Mouse (Mus musculus): ENCODE results near the gene Trpc1. TPM values are rescaled to one million over a fixed set of nuclear protein-coding genes. Genes with fewer than 3 reads are reported as not detected.

The Trpc1 gene
- polyA plus RNA-seq, 1 experiment from 2014 or later, result not detected

- no peaks in the 10 kb centered on the region for H3K36me3 ChIP-seq (ENCODE audit: inconsistent target)
- no peaks in the 10 kb centered on the region for H3K79me2 ChIP-seq (ENCODE audit: inconsistent target)
- no peak overlapping the region for H3K4me3 ChIP-seq (ENCODE audit: inconsistent target)
- no peak overlapping the region for H3K27ac ChIP-seq
- WGBS (ENCODE audit: missing documents), result 89% methylated on average over 11 of the region's 11 CpGs
These were observed 69.5 kb downstream of the Trpc1 start for GRCm38 (mm10) chr9:95680691-95681090.

- WGBS (ENCODE audit: missing documents), result 85% methylated on average over 7 of the region's 7 CpGs
- Histone ChIP-seq H3K4me3 (ENCODE audit: inconsistent target) (no peak overlapping the region), H3K36me3 (ENCODE audit: inconsistent target) (no peaks in the 10 kb centered on the region), H3K27ac (no peak overlapping the region), H3K79me2 (ENCODE audit: inconsistent target) (no peaks in the 10 kb centered on the region)
These were observed 70.2 kb downstream of the Trpc1 start for GRCm38 (mm10) chr9:95679966-95680365.

- no peak overlapping the region for H3K27ac ChIP-seq
- WGBS (ENCODE audit: missing documents), result 89% methylated on average over 4 of the region's 4 CpGs
- H3K36me3 ChIP-seq (ENCODE audit: inconsistent target), result no peaks in the 10 kb centered on the region
- H3K4me3 ChIP-seq (ENCODE audit: inconsistent target), result no peak overlapping the region
- H3K79me2 ChIP-seq (ENCODE audit: inconsistent target), result no peaks in the 10 kb centered on the region
These were observed 74.2 kb downstream of the Trpc1 start for GRCm38 (mm10) chr9:95676021-95676420.

- H3K4me3 ChIP-seq (ENCODE audit: inconsistent target), result no peak overlapping the region
- H3K36me3 ChIP-seq (ENCODE audit: inconsistent target), result no peaks in the 10 kb centered on the region
- no peak overlapping the region for H3K27ac ChIP-seq
- no peaks in the 10 kb centered on the region for H3K79me2 ChIP-seq (ENCODE audit: inconsistent target)
- 85% methylated on average over 9 of the region's 9 CpGs for WGBS (ENCODE audit: missing documents)
These were observed 75.0 kb downstream of the Trpc1 start for GRCm38 (mm10) chr9:95675064-95675699.

GRCm38 (mm10) chr9:95672760-95673159, 77.4 kb downstream of the Trpc1 start:
- Histone ChIP-seq H3K79me2 (ENCODE audit: inconsistent target) (no peaks in the 10 kb centered on the region), H3K4me3 (ENCODE audit: inconsistent target) (no peak overlapping the region), H3K27ac (no peak overlapping the region), H3K36me3 (ENCODE audit: inconsistent target) (no peaks in the 10 kb centered on the region)
- 96% methylated on average over 6 of the region's 6 CpGs for WGBS (ENCODE audit: missing documents)

GRCm38 (mm10) chr9:95672331-95672730, 77.8 kb downstream of the Trpc1 start:
- H3K36me3 ChIP-seq (ENCODE audit: inconsistent target), result no peaks in the 10 kb centered on the region
- no peak overlapping the region for H3K4me3 ChIP-seq (ENCODE audit: inconsistent target)
- no peaks in the 10 kb centered on the region for H3K79me2 ChIP-seq (ENCODE audit: inconsistent target)
- 100% methylated on average over 3 of the region's 3 CpGs for whole genome bisulfite sequencing (ENCODE audit: missing documents)
- H3K27ac ChIP-seq, result no peak overlapping the region

GRCm38 (mm10) chr9:95668306-95668705, 81.9 kb downstream of the Trpc1 start:
- no peaks in the 10 kb centered on the region for H3K36me3 ChIP-seq (ENCODE audit: inconsistent target)
- H3K27ac ChIP-seq, result no peak overlapping the region
- 92% methylated on average over 5 of the region's 5 CpGs for WGBS (ENCODE audit: missing documents)
- no peaks in the 10 kb centered on the region for H3K79me2 ChIP-seq (ENCODE audit: inconsistent target)
- no peak overlapping the region for H3K4me3 ChIP-seq (ENCODE audit: inconsistent target)

- 59% methylated on average over 9 of the region's 9 CpGs for WGBS (ENCODE audit: missing documents)
- Histone ChIP-seq H3K4me3 (ENCODE audit: inconsistent target) (no peak overlapping the region), H3K79me2 (ENCODE audit: inconsistent target) (no peaks in the 10 kb centered on the region), H3K27ac (no peak overlapping the region), H3K36me3 (ENCODE audit: inconsistent target) (no peaks in the 10 kb centered on the region)
These were observed 82.3 kb downstream of the Trpc1 start for GRCm38 (mm10) chr9:95667836-95668235.

- Histone ChIP-seq H3K36me3 (ENCODE audit: inconsistent target) (no peaks in the 10 kb centered on the region), H3K4me3 (ENCODE audit: inconsistent target) (no peak overlapping the region), H3K27ac (no peak overlapping the region), H3K79me2 (ENCODE audit: inconsistent target) (no peaks in the 10 kb centered on the region)
- 89% methylated on average over 6 of the region's 6 CpGs for WGBS (ENCODE audit: missing documents)
These were observed 84.3 kb downstream of the Trpc1 start for GRCm38 (mm10) chr9:95665835-95666234.

- no peaks in the 10 kb centered on the region for H3K36me3 ChIP-seq (ENCODE audit: inconsistent target)
- WGBS (ENCODE audit: missing documents), result 73% methylated on average over 10 of the region's 10 CpGs
These were observed 85.7 kb downstream of the Trpc1 start for GRCm38 (mm10) chr9:95664290-95664989.

GRCm38 (mm10) chr9:95657941-95658340, 92.2 kb downstream of the Trpc1 start:
- 95% methylated on average over 2 of the region's 2 CpGs for WGBS (ENCODE audit: missing documents)
- Histone ChIP-seq H3K27ac (no peak overlapping the region), H3K36me3 (ENCODE audit: inconsistent target) (no peaks in the 10 kb centered on the region), H3K79me2 (ENCODE audit: inconsistent target) (no peaks in the 10 kb centered on the region), H3K4me3 (ENCODE audit: inconsistent target) (no peak overlapping the region)

More at GRCm38 (mm10) chr9:95664290-95664989, 85.7 kb downstream of the Trpc1 start:
- Histone ChIP-seq H3K4me3 (ENCODE audit: inconsistent target) (no peak overlapping the region), H3K27ac (no peak overlapping the region), H3K79me2 (ENCODE audit: inconsistent target) (no peaks in the 10 kb centered on the region)

Other genes with a start within 250 kb of the Trpc1 start
- gene U2surp, start 238.4 kb downstream of the Trpc1 start, polyA plus RNA-seq (2018), result 39.7 to 66.3 TPM (median 45.5 TPM) in 3 replicates
- gene Paqr9, start 190.7 kb downstream of the Trpc1 start, polyA plus RNA-seq (2018), result 0.12 to 0.53 TPM (median 0.26 TPM) in 3 replicates
- 0.03 to 0.19 TPM in 2 of 3 replicates, not detected in the other for gene Pcolce2, start 112.8 kb downstream of the Trpc1 start, polyA plus RNA-seq (2018)
- 0.06 to 0.24 TPM in 2 of 3 replicates, not detected in the other for gene Pls1, start 94.9 kb upstream of the Trpc1 start, polyA plus RNA-seq (2018)
- 4.0 to 7.4 TPM (median 4.2 TPM) in 3 replicates for gene Atr, start 107.2 kb upstream of the Trpc1 start, polyA plus RNA-seq (2018)
- 9.2 to 14.6 TPM (median 11.2 TPM) in 3 replicates for gene Xrn1, start 204.4 kb upstream of the Trpc1 start, polyA plus RNA-seq (2018)